Mouse (Mus musculus) liver, embryonic 14.5 days (tissue): ENCODE measurements around the gene Elane. TPM values are rescaled to one million over a fixed set of nuclear protein-coding genes. Genes with fewer than 3 reads are reported as not detected.

Source experiments
- ATAC-seq: fragments of 200-750 bp; cut with Nextera tagmentation; 2 replicates; pipeline ENCODE4 v1.8.0; 2017; ENCODE audit warnings: moderate number of reproducible peaks, mild to moderate bottlenecking, moderate library complexity; ENCODE audit not compliant: insufficient read depth
- DNase-seq, 3 experiments: peaks; one replicate each; pipeline ENCODE4 v3.0.0-alpha.2; 2012 to 2013; ENCODE audit warnings: low read depth in 3 of 3, low spot score in 3 of 3
- H3K27ac ChIP-seq: fragments of 300-500 bp; sonication (generic); 2 replicates; pipeline ENCODE4 v1.5.1; 2014; ENCODE audit warnings: moderate library complexity, mild to moderate bottlenecking, control low read depth, inconsistent platforms
- H3K27me3 ChIP-seq: fragments of 300-500 bp; sonication (generic); 2 replicates; pipeline ENCODE4 v1.6.1; 2014; ENCODE audit warnings: mild to moderate bottlenecking, low read length, moderate library complexity; ENCODE audit not compliant: control insufficient read depth, insufficient read depth
- H3K36me3 ChIP-seq: fragments of 300-500 bp; sonication (generic); replicated peaks from 2 replicates; pipeline ENCODE4 v1.6.1; 2014; ENCODE audit warnings: low read depth; ENCODE audit not compliant: control insufficient read depth, insufficient read depth
- H3K4me1 ChIP-seq, 2 experiments: fragments of 200-500 bp in 1 of 2; fragments of 300-500 bp in 1 of 2; sonication (generic) in 1 of 2; replicated peaks; 2 replicates each; pipeline ENCODE4 v1.6.1; 2012 to 2014; ENCODE audit warnings: antibody characterized with exemption in 1 of 2, inconsistent platforms in 1 of 2, low read length in 1 of 2; ENCODE audit not compliant: control insufficient read depth in 2 of 2, insufficient read depth in 2 of 2
- H3K4me2 ChIP-seq: fragments of 300-500 bp; sonication (generic); 2 replicates; pipeline ENCODE4 v1.6.1; 2014; ENCODE audit warnings: low read depth, mild to moderate bottlenecking, control low read depth, moderate library complexity
- H3K4me3 ChIP-seq, 2 experiments: fragments of 200-500 bp in 1 of 2; fragments of 300-500 bp in 1 of 2; sonication (generic) in 1 of 2; 2 replicates each; pipeline ENCODE4 v1.5.1; 2012 to 2014; ENCODE audit warnings: low read depth in 2 of 2, low read length in 2 of 2, mild to moderate bottlenecking in 2 of 2, control low read depth in 1 of 2, inconsistent platforms in 1 of 2, moderate library complexity in 1 of 2; ENCODE audit not compliant: insufficient read depth in 1 of 2
- H3K9ac ChIP-seq: fragments of 300-500 bp; sonication (generic); replicated peaks from 2 replicates; pipeline ENCODE4 v1.6.1; 2014; ENCODE audit warnings: mild to moderate bottlenecking, control low read depth, moderate library complexity
- H3K9me3 ChIP-seq: fragments of 300-500 bp; sonication (generic); 2 replicates; pipeline ENCODE4 v1.6.1; 2016; ENCODE audit warnings: low read length, mixed read lengths; ENCODE audit not compliant: control insufficient read depth
- CTCF ChIP-seq: IDR thresholded peaks from 2 replicates; pipeline ENCODE4 v1.5.1; 2016; ENCODE audit warnings: antibody characterized with exemption, low read depth, control low read depth
- EP300 ChIP-seq: IDR thresholded peaks from 2 replicates; pipeline ENCODE4 v1.6.1; 2016; ENCODE audit warnings: antibody characterized with exemption, low read depth
- WGBS: fragments of 180-500 bp; shearing (Covaris S2); extraction: QIAGEN DNeasy Blood & Tissue Kit; methylation state at CpG from one replicate; pipeline ENCODE4 v1.1.7; 2014; ENCODE audit not compliant: insufficient replicate concordance; 5-methylcytosine and 5-hydroxymethylcytosine counted together
- polyA plus RNA-seq, 2 experiments: library from polyadenylated mRNA; depleted of rRNA in 1 of 2; stranded (reverse) in 1 of 2; unstranded in 1 of 2; fragments of >200 nt; fragmentation: Nextera tagmentation in 1 of 2; extraction: Ambion mirVana in 1 of 2; gene quantifications; 2 replicates each; pipeline versions ENCODE4 v1.2.1 to v1.2.3; 2012 to 2014

Gene Elane
- polyA plus RNA-seq, 2 experiments, result 52.2 to 151 TPM

DNA sequence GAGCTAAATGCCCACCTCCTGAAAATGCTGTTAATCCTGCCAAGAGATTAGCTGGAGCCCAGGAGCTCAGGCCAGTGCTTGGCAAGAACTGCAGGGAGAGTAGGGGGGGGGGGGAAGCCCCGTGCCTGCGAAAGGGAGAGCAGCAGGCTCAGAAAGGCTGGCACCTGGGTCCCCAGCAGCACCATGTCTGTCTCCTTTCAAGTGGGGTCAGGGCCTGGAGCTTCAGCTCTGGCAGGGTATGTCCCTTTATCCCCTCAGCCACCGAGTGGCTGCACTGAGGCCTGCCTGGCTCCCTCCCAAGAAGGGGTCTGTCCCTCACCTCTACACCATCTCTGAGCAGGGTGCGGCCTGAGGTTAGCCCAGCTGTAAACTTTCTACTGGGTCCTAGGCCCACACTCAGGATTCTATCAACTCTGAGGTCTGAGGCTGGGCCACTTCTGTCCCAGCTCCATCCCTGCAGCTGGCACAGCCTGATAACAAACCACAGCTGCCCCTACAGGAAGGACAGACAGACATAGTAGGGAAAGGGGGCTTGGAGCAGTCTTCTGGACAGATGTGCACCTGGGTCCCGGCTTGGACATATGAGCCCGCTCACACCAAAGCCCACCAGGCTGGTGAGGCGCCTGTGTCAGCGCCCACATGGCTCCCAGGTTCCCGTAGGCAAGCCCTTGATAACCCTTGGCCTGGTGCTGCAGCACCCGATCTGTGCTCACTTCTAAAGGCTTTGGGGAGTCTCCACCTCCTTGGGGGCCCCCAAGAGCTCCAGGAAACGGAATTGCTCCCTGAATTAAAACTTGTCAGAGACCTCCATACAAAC lies 28.3 kb downstream of the Elane start:
- peak overlapping the region; percentile 64 for H3K9ac ChIP-seq
- H3K4me1 ChIP-seq, result peaks cover 23 to 33% of the 10 kb centered on the region in 2 experiments
- ATAC-seq, result peak; percentile 77

GRCm38 (mm10) chr10:79914948-79915596 lies 29.0 kb downstream of the Elane start:
- DNase-seq (no peak), ATAC-seq (no peak; the same call in 1 of the 2 replicates)
- Histone ChIP-seq H3K4me2 (peak overlapping the region; percentile 94), H3K27me3 (peaks cover 24% of the 10 kb centered on the region), H3K27ac (peak overlapping the region; percentile 80), H3K4me1 (peaks cover 23 to 29% of the 10 kb centered on the region in 2 experiments), H3K36me3 (no peaks in the 10 kb centered on the region), H3K4me3 (peak overlapping the region; percentile 26 to 69; a peak in 3 of 4 replicates), H3K9me3 (no peaks in the 10 kb centered on the region), H3K9ac (peak overlapping the region; percentile 64)
- TF ChIP-seq CTCF, result no peak
- TF ChIP-seq EP300, result no peak
- 31% methylated on average over 7 of the region's 7 CpGs for WGBS

More for the DNA sequence above, 28.3 kb downstream of the Elane start:
- Histone ChIP-seq H3K4me3 (peak overlapping the region; percentile 26 to 69), H3K9me3 (no peaks in the 10 kb centered on the region), H3K36me3 (no peaks in the 10 kb centered on the region), H3K27ac (peak overlapping the region; percentile 80), H3K27me3 (peaks cover 17% of the 10 kb centered on the region), H3K4me2 (peak overlapping the region; percentile 94)
- TF ChIP-seq CTCF (no peak), EP300 (peak; percentile 72)
- 16% methylated on average over 11 of the region's 11 CpGs for WGBS
- peak in 2 of 3 experiments; percentile 55 to 60 for DNase-seq

DNA sequence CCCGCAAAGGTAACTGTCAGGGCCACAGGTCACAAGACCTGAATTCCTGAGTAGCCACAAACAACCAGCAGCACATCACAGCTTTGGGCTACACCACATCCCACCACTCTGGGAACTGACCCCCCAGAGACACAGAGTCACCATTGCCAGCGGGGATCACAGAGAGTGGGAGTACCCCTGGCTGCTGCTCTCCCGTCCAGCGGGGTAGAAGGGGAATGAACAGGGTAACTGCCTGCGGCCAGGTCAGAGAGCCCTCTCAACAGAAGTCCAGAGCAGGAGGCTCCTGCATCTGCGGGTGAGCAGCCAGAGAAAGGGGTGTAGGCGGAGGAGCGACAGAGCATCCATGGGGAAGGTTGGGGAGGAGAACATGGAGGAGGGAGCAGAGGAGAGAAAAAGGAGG lies 30.0 kb downstream of the Elane start:
- peak overlapping the region; percentile 83 for H3K9ac ChIP-seq
- no peak for TF ChIP-seq EP300
- TF ChIP-seq CTCF, result no peak
- H3K27me3 ChIP-seq, result peaks cover 34% of the 10 kb centered on the region
- peak overlapping the region; percentile 94 for H3K4me2 ChIP-seq
- DNase-seq (no peak), ATAC-seq (no peak)
- 9% methylated on average over 8 of the region's 8 CpGs for WGBS
- H3K4me3 ChIP-seq, result peak overlapping the region; percentile 69 to 75
- H3K4me1 ChIP-seq, result peaks cover 23 to 29% of the 10 kb centered on the region in 2 experiments
- H3K27ac ChIP-seq, result peak overlapping the region; percentile 49
- no peaks in the 10 kb centered on the region for H3K9me3 ChIP-seq
- no peaks in the 10 kb centered on the region for H3K36me3 ChIP-seq

DNA sequence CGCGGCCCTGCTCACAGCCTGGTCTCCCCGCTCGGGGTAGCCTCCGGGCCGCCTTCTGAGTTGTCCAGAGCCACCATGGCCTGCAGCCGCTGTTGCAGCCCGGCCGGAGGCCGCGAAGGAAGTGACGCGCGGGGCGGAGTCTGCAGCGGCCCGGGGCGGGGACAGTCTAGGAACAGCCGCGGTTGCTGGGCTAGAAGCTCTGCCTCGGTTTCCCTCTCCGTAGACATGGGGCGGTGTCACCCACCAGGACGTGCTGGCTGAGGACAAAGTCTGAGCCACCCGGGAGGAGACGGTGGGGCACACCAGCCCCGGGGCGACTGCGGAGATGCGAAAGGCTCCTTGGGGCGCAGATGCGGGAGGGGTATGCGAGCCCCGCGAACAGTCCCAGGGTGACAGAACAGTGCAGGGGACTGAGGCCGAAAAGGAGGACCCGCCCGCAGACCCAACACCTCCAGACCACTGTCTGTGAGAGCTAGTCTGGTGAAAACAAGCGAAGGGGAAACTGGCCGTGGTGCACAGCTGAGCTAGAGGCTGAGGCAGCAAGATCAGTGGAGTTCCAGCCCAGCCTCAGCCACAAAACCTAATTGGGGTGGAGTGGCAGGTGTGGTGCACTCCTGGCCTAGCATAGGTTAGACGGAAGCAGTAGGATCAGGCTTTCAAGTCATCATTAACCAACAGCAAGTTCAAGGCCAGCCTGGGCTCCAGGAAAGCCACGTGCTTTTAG lies 30.9 kb downstream of the Elane start, which contains the start of gene Kiss1r:
Gene Kiss1r (plus strand): TSS at position 164 of the 724 bp plus-strand sequence.
- WGBS, result 2% methylated on average over 42 of the region's 42 CpGs
- ATAC-seq (peak; percentile 72), DNase-seq (peak in 1 of 3 experiments; percentile 60)
- Histone ChIP-seq H3K27ac (peak within 1 kb of the TSS; percentile 49), H3K4me2 (peak within 1 kb of the TSS; percentile 94), H3K27me3 (peaks cover 43% of the 10 kb centered on the region), H3K9ac (peak within 1 kb of the TSS; percentile 83), H3K4me1 (peaks cover 23 to 29% of the 10 kb centered on the region in 2 experiments), H3K4me3 (peak within 1 kb of the TSS; percentile 69 to 75), H3K36me3 (no peaks in the 10 kb centered on the region), H3K9me3 (no peaks in the 10 kb centered on the region)
- TF ChIP-seq CTCF, result no peak
- no peak for TF ChIP-seq EP300
